Mouse (Mus musculus): ENCODE results near the gene Csk. TPM values are rescaled to one million over a fixed set of nuclear protein-coding genes. Genes with fewer than 3 reads are reported as not detected.
A peak's percentile ranks its signal among the peaks of the same experiment; 100 is the strongest.

Gene Csk
- polyA plus RNA-seq, 1 experiment from 2014 or later = 28.7 TPM

GRCm38 (mm10) chr9:57590726-57591125 lies 62.7 kb downstream of the Csk start:
- no peaks in the 10 kb centered on the region for H3K27me3 ChIP-seq (ENCODE audit: insufficient read depth, low read length)
- ATAC-seq (ENCODE audit: insufficient read depth) (no peak), DNase-seq (no peak)
- TF ChIP-seq CTCF (IDR thresholded peaks at IDR 0.05; ENCODE audit: low read depth) = peak; percentile 36
- H3K4me2 ChIP-seq = no peak overlapping the region
- H3K9ac ChIP-seq = no peak overlapping the region
- H3K4me1 ChIP-seq (ENCODE audit: insufficient read depth) = no peaks in the 10 kb centered on the region
- 39% methylated on average over 5 of the region's 5 CpGs for whole genome bisulfite sequencing
- peaks cover 44% of the 10 kb centered on the region for H3K36me3 ChIP-seq (ENCODE audit: insufficient read depth)
- H3K27ac ChIP-seq (ENCODE audit: low read depth) = no peak overlapping the region
- H3K4me3 ChIP-seq (ENCODE audit: low read depth, low read length) = no peak overlapping the region
- no peaks in the 10 kb centered on the region for H3K9me3 ChIP-seq (ENCODE audit: low read depth, low read length)

- Histone ChIP-seq H3K9me3 (ENCODE audit: low read depth, low read length) (no peaks in the 10 kb centered on the region), H3K9ac (peak within 1 kb of the TSS; percentile 72), H3K27ac (ENCODE audit: low read depth) (peak within 1 kb of the TSS; percentile 83), H3K4me3 (ENCODE audit: low read depth, low read length) (peak within 1 kb of the TSS; percentile 78), H3K4me2 (peak within 1 kb of the TSS; percentile 94), H3K4me1 (ENCODE audit: insufficient read depth) (no peaks in the 10 kb centered on the region), H3K36me3 (ENCODE audit: insufficient read depth) (peaks cover 47% of the 10 kb centered on the region), H3K27me3 (ENCODE audit: insufficient read depth, low read length) (no peaks in the 10 kb centered on the region)
- ATAC-seq (ENCODE audit: insufficient read depth) = peak; percentile 85
- TF ChIP-seq CTCF (IDR thresholded peaks at IDR 0.05; ENCODE audit: low read depth) = peak; percentile 43
- WGBS = 1% methylated on average over 58 of the region's 58 CpGs
- peak; percentile 86 for DNase-seq
These were observed 64.0 kb downstream of the Csk start, which contains the start of gene Ulk3 for GRCm38 (mm10) chr9:57589224-57590126. TSS of gene Ulk3 (plus strand) at chr9:57589452.

GRCm38 (mm10) chr9:57584991-57585390 lies 68.4 kb downstream of the Csk start:
- Histone ChIP-seq H3K36me3 (ENCODE audit: insufficient read depth) (peaks cover 72% of the 10 kb centered on the region), H3K27me3 (ENCODE audit: insufficient read depth, low read length) (no peaks in the 10 kb centered on the region), H3K27ac (ENCODE audit: low read depth) (no peak overlapping the region), H3K4me1 (ENCODE audit: insufficient read depth) (no peaks in the 10 kb centered on the region), H3K9ac (no peak overlapping the region), H3K4me2 (no peak overlapping the region), H3K4me3 (ENCODE audit: low read depth, low read length) (no peak overlapping the region), H3K9me3 (ENCODE audit: low read depth, low read length) (no peaks in the 10 kb centered on the region)
- no peak for TF ChIP-seq CTCF (IDR thresholded peaks at IDR 0.05; ENCODE audit: low read depth)
- ATAC-seq (ENCODE audit: insufficient read depth) (no peak), DNase-seq (no peak)
- WGBS = 77% methylated on average over 3 of the region's 3 CpGs

- H3K4me1 ChIP-seq (ENCODE audit: insufficient read depth) = no peaks in the 10 kb centered on the region
- no peak for TF ChIP-seq CTCF (IDR thresholded peaks at IDR 0.05; ENCODE audit: low read depth)
- 68% methylated on average over 6 of the region's 6 CpGs for WGBS
- H3K9me3 ChIP-seq (ENCODE audit: low read depth, low read length) = no peaks in the 10 kb centered on the region
- H3K27me3 ChIP-seq (ENCODE audit: insufficient read depth, low read length) = no peaks in the 10 kb centered on the region
- ATAC-seq (ENCODE audit: insufficient read depth) (no peak), DNase-seq (no peak)
- no peak overlapping the region for H3K4me3 ChIP-seq (ENCODE audit: low read depth, low read length)
- H3K9ac ChIP-seq = no peak overlapping the region
- no peak overlapping the region for H3K4me2 ChIP-seq
- H3K36me3 ChIP-seq (ENCODE audit: insufficient read depth) = peaks cover 43% of the 10 kb centered on the region
- H3K27ac ChIP-seq (ENCODE audit: low read depth) = no peak overlapping the region
These were observed 76.1 kb downstream of the Csk start for GRCm38 (mm10) chr9:57577144-57577849.

Other genes starting within 250 kb of the Csk start
- 22.5 and 23.7 TPM in 2 replicates for gene Ppcdc, start 213.5 kb downstream of the Csk start, polyA plus RNA-seq (2014; fragmentation: Nextera tagmentation; extraction: Ambion mirVana)
- 4.4 and 4.9 TPM in 2 replicates for gene Scamp5, start 185.6 kb downstream of the Csk start, polyA plus RNA-seq (2014; fragmentation: Nextera tagmentation; extraction: Ambion mirVana)
- gene Rpp25, start 149.6 kb downstream of the Csk start, polyA plus RNA-seq (2014; fragmentation: Nextera tagmentation; extraction: Ambion mirVana) = 2.3 and 2.4 TPM in 2 replicates
- gene Cox5a, start 132.4 kb downstream of the Csk start, polyA plus RNA-seq (2014; fragmentation: Nextera tagmentation; extraction: Ambion mirVana) = 527 and 554 TPM in 2 replicates
- 20.2 and 22.4 TPM in 2 replicates for gene Fam219b, start 116.1 kb downstream of the Csk start, polyA plus RNA-seq (2014; fragmentation: Nextera tagmentation; extraction: Ambion mirVana)
- gene Mpi, start 100.9 kb downstream of the Csk start, polyA plus RNA-seq (2014; fragmentation: Nextera tagmentation; extraction: Ambion mirVana) = 35.1 and 38.1 TPM in 2 replicates
- 54.2 and 55.6 TPM in 2 replicates for gene Scamp2, start 92.7 kb downstream of the Csk start, polyA plus RNA-seq (2014; fragmentation: Nextera tagmentation; extraction: Ambion mirVana)
- gene Ulk3, start 64.2 kb downstream of the Csk start, polyA plus RNA-seq (2014; fragmentation: Nextera tagmentation; extraction: Ambion mirVana) = 8.0 and 10.6 TPM in 2 replicates
- gene Cplx3, start 47.4 kb downstream of the Csk start, polyA plus RNA-seq (2014; fragmentation: Nextera tagmentation; extraction: Ambion mirVana) = not detected in 2 replicates
- not detected in 2 replicates for gene Lman1l, start 32.9 kb downstream of the Csk start, polyA plus RNA-seq (2014; fragmentation: Nextera tagmentation; extraction: Ambion mirVana)
- not detected in 2 replicates for gene Cyp1a2, start 30.1 kb upstream of the Csk start, polyA plus RNA-seq (2014; fragmentation: Nextera tagmentation; extraction: Ambion mirVana)
- not detected in 2 replicates for gene Cyp1a1, start 34.3 kb upstream of the Csk start, polyA plus RNA-seq (2014; fragmentation: Nextera tagmentation; extraction: Ambion mirVana)
- gene Edc3, start 54.9 kb upstream of the Csk start, polyA plus RNA-seq (2014; fragmentation: Nextera tagmentation; extraction: Ambion mirVana) = 24.0 and 24.9 TPM in 2 replicates
- 58.1 and 72.7 TPM in 2 replicates for gene Clk3, start 112.2 kb upstream of the Csk start, polyA plus RNA-seq (2014; fragmentation: Nextera tagmentation; extraction: Ambion mirVana)
- gene Arid3b, start 183.2 kb upstream of the Csk start, polyA plus RNA-seq (2014; fragmentation: Nextera tagmentation; extraction: Ambion mirVana) = 4.7 and 4.9 TPM in 2 replicates